Mouse (Mus musculus): ENCODE results near the gene Gm10972. TPM values are rescaled to one million over a fixed set of nuclear protein-coding genes. Genes with fewer than 3 reads are reported as not detected.

Gm10972 gene
- not detected for polyA plus RNA-seq (2014; fragmentation: Illumina TruSeq; extraction: RNeasy Lipid Tissue Mini Kit (QIAGEN cat#74804); ENCODE audit: low read depth, low replicate concordance)

DNA sequence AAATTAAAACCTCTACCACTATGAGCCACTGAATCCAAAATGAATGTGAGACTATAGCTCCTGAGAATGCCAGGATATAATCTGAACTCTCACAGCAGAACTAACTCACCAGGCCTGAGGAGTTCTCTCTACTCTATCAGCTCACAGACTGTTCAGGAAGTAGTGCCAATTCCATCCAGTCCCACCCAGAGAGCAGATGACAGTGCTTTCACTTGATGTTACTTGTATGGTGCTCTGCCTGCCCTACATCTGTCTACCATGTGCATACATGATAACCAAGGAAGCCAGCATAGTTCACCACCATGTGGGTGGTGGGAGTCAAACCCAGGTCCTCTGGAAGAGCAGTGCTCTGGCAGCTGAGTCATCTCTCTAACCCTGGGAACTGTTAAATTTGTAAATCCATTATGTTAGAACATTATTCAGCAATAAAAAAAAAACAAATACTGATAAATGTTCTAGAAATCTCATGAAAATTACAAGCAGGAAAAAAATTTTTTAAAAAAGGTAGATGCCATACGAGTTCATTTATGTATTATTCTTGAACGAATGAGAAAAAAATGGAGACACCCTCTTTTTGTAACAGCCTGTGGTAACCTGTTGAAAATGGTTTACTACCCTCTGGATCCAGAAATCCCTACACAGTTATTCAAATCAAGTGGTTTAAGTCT, at the start of gene Gm10972:
TSS of gene Gm10972 (plus strand) at position 618 of the 668 bp plus-strand sequence.

DNA sequence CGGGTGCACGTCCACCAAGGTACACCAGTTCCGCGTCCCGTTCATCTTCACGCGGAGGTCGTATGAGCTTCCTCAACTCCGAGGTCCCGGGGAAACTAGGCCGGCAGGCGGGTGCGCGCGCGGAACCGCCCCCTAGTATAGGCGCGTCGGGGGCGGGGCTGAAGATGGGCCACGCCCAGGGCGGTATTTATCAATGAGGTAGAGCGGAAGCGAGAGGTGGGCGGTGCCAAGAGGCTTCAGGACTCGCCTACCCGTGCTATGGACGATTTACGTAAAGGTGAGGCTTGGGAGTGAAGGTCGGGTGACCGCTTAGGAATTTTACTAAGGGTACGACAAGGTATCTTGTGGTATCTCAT, 15.8 kb downstream of the Gm10972 start, which contains the start of gene Tuft1:
TSS of gene Tuft1 (minus strand) at position 133 of the 356 bp plus-strand sequence.

Other genes with a start within 250 kb of the Gm10972 start
- 0.35 TPM for gene Lingo4, start 244.6 kb upstream of the Gm10972 start, polyA plus RNA-seq (2014; fragmentation: Illumina TruSeq; extraction: RNeasy Lipid Tissue Mini Kit (QIAGEN cat#74804); ENCODE audit: low read depth, low replicate concordance)
- gene Tdrkh, start 229.8 kb upstream of the Gm10972 start, polyA plus RNA-seq (2014; fragmentation: Illumina TruSeq; extraction: RNeasy Lipid Tissue Mini Kit (QIAGEN cat#74804); ENCODE audit: low read depth, low replicate concordance) = 20.9 TPM
- gene Mrpl9, start 199.8 kb upstream of the Gm10972 start, polyA plus RNA-seq (2014; fragmentation: Illumina TruSeq; extraction: RNeasy Lipid Tissue Mini Kit (QIAGEN cat#74804); ENCODE audit: low read depth, low replicate concordance) = 56.4 TPM
- not detected for gene Oaz3, start 199.2 kb upstream of the Gm10972 start, polyA plus RNA-seq (2014; fragmentation: Illumina TruSeq; extraction: RNeasy Lipid Tissue Mini Kit (QIAGEN cat#74804); ENCODE audit: low read depth, low replicate concordance)
- gene Celf3, start 164.8 kb upstream of the Gm10972 start, polyA plus RNA-seq (2014; fragmentation: Illumina TruSeq; extraction: RNeasy Lipid Tissue Mini Kit (QIAGEN cat#74804); ENCODE audit: low read depth, low replicate concordance) = 2.1 TPM
- 3.1 TPM for gene Riiad1, start 162.8 kb upstream of the Gm10972 start, polyA plus RNA-seq (2014; fragmentation: Illumina TruSeq; extraction: RNeasy Lipid Tissue Mini Kit (QIAGEN cat#74804); ENCODE audit: low read depth, low replicate concordance)
- 71.6 TPM for gene Snx27, start 60.4 kb upstream of the Gm10972 start, polyA plus RNA-seq (2014; fragmentation: Illumina TruSeq; extraction: RNeasy Lipid Tissue Mini Kit (QIAGEN cat#74804); ENCODE audit: low read depth, low replicate concordance)
- 6.3 TPM for gene Tuft1, start 15.8 kb downstream of the Gm10972 start, polyA plus RNA-seq (2014; fragmentation: Illumina TruSeq; extraction: RNeasy Lipid Tissue Mini Kit (QIAGEN cat#74804); ENCODE audit: low read depth, low replicate concordance)
- not detected for gene Selenbp2, start 50.4 kb downstream of the Gm10972 start, polyA plus RNA-seq (2014; fragmentation: Illumina TruSeq; extraction: RNeasy Lipid Tissue Mini Kit (QIAGEN cat#74804); ENCODE audit: low read depth, low replicate concordance)
- 0.12 TPM for gene Cgn, start 143.4 kb downstream of the Gm10972 start, polyA plus RNA-seq (2014; fragmentation: Illumina TruSeq; extraction: RNeasy Lipid Tissue Mini Kit (QIAGEN cat#74804); ENCODE audit: low read depth, low replicate concordance)
- 16.7 TPM for gene Pogz, start 194.5 kb downstream of the Gm10972 start, polyA plus RNA-seq (2014; fragmentation: Illumina TruSeq; extraction: RNeasy Lipid Tissue Mini Kit (QIAGEN cat#74804); ENCODE audit: low read depth, low replicate concordance)
- gene Psmb4, start 243.8 kb downstream of the Gm10972 start, polyA plus RNA-seq (2014; fragmentation: Illumina TruSeq; extraction: RNeasy Lipid Tissue Mini Kit (QIAGEN cat#74804); ENCODE audit: low read depth, low replicate concordance) = 53.7 TPM